Mouse (Mus musculus): ENCODE data around the gene Scaf11.

DNA sequence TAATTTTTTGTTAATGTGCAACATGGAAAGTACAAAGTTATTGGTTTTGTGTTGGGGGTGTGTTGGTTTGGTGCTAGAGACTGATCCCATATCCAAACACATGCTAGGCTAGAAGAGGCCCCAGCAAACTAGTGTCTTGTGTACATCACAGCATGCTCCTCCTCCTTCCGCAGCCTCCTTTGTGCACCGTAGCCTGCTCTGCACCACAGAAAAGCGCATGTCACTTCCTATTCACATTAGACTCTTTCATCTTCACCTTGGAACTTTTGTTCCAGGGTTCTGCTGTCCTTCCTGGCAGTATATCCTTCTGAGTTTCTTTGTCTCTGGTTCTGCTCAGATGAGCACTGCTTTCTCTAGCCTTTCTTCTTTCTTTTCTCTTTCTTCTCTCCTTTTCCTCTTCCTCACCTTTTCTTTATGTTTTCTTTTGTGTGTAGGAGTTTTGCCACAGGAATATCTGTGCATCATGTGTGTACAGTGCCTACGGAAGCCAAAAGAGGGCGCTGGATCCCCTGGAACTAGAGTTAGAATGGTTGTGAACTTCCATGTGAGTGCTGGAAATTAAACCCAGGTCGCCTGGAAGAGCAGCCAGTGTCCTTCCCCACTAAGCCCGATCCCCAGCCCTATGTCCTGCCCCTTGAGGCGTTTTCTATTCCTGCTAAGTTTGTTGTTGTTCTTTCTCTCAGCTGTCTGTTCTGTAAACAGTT is 63.9 kb downstream of the Scaf11 start:
- TF ChIP-seq CTCF (IDR thresholded peaks at IDR 0.05; ENCODE audit: low read depth) = peak; percentile 18
- no peak for TF ChIP-seq EP300 (IDR thresholded peaks at IDR 0.05; ENCODE audit: low read depth)

All from liver, postnatal 0 days (tissue).